Mouse (Mus musculus): ENCODE measurements around the gene Arhgap8. TPM values are rescaled to one million over a fixed set of nuclear protein-coding genes. Genes with fewer than 3 reads are reported as not detected.

Gene Arhgap8
- total RNA-seq (2022), result 1 to 10 TPM in 2 of 4 experiments, under 1 TPM in 2; 0.83 to 1.3 (median 1.0) TPM

GRCm38 (mm10) chr15:84719791-84720190 is at the start of gene Arhgap8:
Gene Arhgap8 (plus strand): TSS chr15:84720052.
- DNase-seq (ENCODE audit: low spot score), result no peak

- DNase-seq (ENCODE audit: low spot score), result no peak
Observed at GRCm38 (mm10) chr15:84670657-84671055, 49.2 kb upstream of the Arhgap8 start.

- no peak for DNase-seq (ENCODE audit: low spot score)
Observed at GRCm38 (mm10) chr15:84671401-84672307, 48.2 kb upstream of the Arhgap8 start.

GRCm38 (mm10) chr15:84672308-84672615 is 47.6 kb upstream of the Arhgap8 start:
- DNase-seq (ENCODE audit: low spot score), result no peak

GRCm38 (mm10) chr15:84672616-84673015 is 47.2 kb upstream of the Arhgap8 start:
- no peak for DNase-seq (ENCODE audit: low spot score)

GRCm38 (mm10) chr15:84674329-84675067 is 45.4 kb upstream of the Arhgap8 start:
- DNase-seq (ENCODE audit: low spot score), result no peak

GRCm38 (mm10) chr15:84675317-84675716 is 44.5 kb upstream of the Arhgap8 start:
- DNase-seq (ENCODE audit: low spot score), result no peak

GRCm38 (mm10) chr15:84677943-84678342 is 41.9 kb upstream of the Arhgap8 start:
- DNase-seq (ENCODE audit: low spot score), result no peak

GRCm38 (mm10) chr15:84679090-84679489 is 40.8 kb upstream of the Arhgap8 start:
- no peak for DNase-seq (ENCODE audit: low spot score)

- no peak for DNase-seq (ENCODE audit: low spot score)
Observed at GRCm38 (mm10) chr15:84679794-84680193, 40.1 kb upstream of the Arhgap8 start.

GRCm38 (mm10) chr15:84680545-84681454 is 39.1 kb upstream of the Arhgap8 start:
- DNase-seq (ENCODE audit: low spot score), result peak; percentile 91

- DNase-seq (ENCODE audit: low spot score), result peak; percentile 31
Observed at GRCm38 (mm10) chr15:84681455-84682193, 38.2 kb upstream of the Arhgap8 start.

GRCm38 (mm10) chr15:84682206-84682605 is 37.6 kb upstream of the Arhgap8 start:
- DNase-seq (ENCODE audit: low spot score), result no peak

- no peak for DNase-seq (ENCODE audit: low spot score)
Observed at GRCm38 (mm10) chr15:84682821-84683220, 37.0 kb upstream of the Arhgap8 start.

- no peak for DNase-seq (ENCODE audit: low spot score)
Observed at GRCm38 (mm10) chr15:84684520-84684919, 35.3 kb upstream of the Arhgap8 start.

GRCm38 (mm10) chr15:84685417-84685816 is 34.4 kb upstream of the Arhgap8 start:
- DNase-seq (ENCODE audit: low spot score), result peak; percentile 42

GRCm38 (mm10) chr15:84687904-84688303 is 31.9 kb upstream of the Arhgap8 start:
- peak; percentile 38 for DNase-seq (ENCODE audit: low spot score)

GRCm38 (mm10) chr15:84689356-84689755 is 30.5 kb upstream of the Arhgap8 start:
- DNase-seq (ENCODE audit: low spot score), result no peak

- DNase-seq (ENCODE audit: low spot score), result no peak
Observed at GRCm38 (mm10) chr15:84691513-84691912, 28.3 kb upstream of the Arhgap8 start.

- DNase-seq (ENCODE audit: low spot score), result no peak
Observed at GRCm38 (mm10) chr15:84692645-84693044, 27.2 kb upstream of the Arhgap8 start.

GRCm38 (mm10) chr15:84696021-84696420 is 23.8 kb upstream of the Arhgap8 start:
- no peak for DNase-seq (ENCODE audit: low spot score)
